ENCODE assay signal across 8 mouse cellular contexts in genomic region chr13:24565950-24566320, GRCm38 (mm10). TPM values are rescaled to one million over a fixed set of nuclear protein-coding genes. Genes with fewer than 3 reads are reported as not detected.
DNase-seq lines count a peak whose midpoint lies in the region; ATAC-seq lines count a peak whose summit lies in the region.

No protein-coding gene starts in this region.

- ATAC-seq in heart, embryonic 15.5 days (replicated peaks; ENCODE audit: insufficient number of reproducible peaks, insufficient read depth, low FRiP score, low read depth) = peak; percentile 91
- ATAC-seq in liver, embryonic 13.5 days (ENCODE audit: low read depth) = peak; percentile 29; the same call in 1 of the 2 replicates
- peak; percentile 88 for ATAC-seq in stomach, embryonic 15.5 days (ENCODE audit: insufficient read depth, low FRiP score, low read depth)

- no peaks in the 10 kb centered on the region for H3K27me3 ChIP-seq in heart, embryonic 15.5 days
- H3K27me3 ChIP-seq in liver, embryonic 13.5 days = no peaks in the 10 kb centered on the region
- H3K27me3 ChIP-seq in stomach, embryonic 15.5 days (replicated peaks) = no peaks in the 10 kb centered on the region

- H3K4me2 ChIP-seq in heart, embryonic 15.5 days = peak overlapping the region; percentile 47
- no peak overlapping the region for H3K4me2 ChIP-seq in liver, embryonic 13.5 days
- no peak overlapping the region for H3K4me2 ChIP-seq in stomach, embryonic 15.5 days

- no peaks in the 10 kb centered on the region for H3K9me3 ChIP-seq in heart, embryonic 15.5 days (replicated peaks)
- no peaks in the 10 kb centered on the region for H3K9me3 ChIP-seq in liver, embryonic 13.5 days (replicated peaks)
- no peaks in the 10 kb centered on the region for H3K9me3 ChIP-seq in stomach, embryonic 15.5 days

- peaks cover 42% of the 10 kb centered on the region for H3K4me1 ChIP-seq in heart, embryonic 15.5 days (replicated peaks)
- peaks cover 21% of the 10 kb centered on the region for H3K4me1 ChIP-seq in liver, embryonic 13.5 days (replicated peaks)
- H3K4me1 ChIP-seq in stomach, embryonic 15.5 days = peaks cover 20% of the 10 kb centered on the region; the same call in 1 of the 2 replicates

- no peak overlapping the region for H3K4me3 ChIP-seq in heart, embryonic 15.5 days
- H3K4me3 ChIP-seq in liver, embryonic 13.5 days (replicated peaks) = no peak overlapping the region
- no peak overlapping the region for H3K4me3 ChIP-seq in stomach, embryonic 15.5 days (replicated peaks)

- WGBS in heart, embryonic 15.5 days = 10% methylated on average over 3 of the region's 3 CpGs
- 56% methylated on average over 3 of the region's 3 CpGs for WGBS in liver, embryonic 13.5 days (ENCODE audit: insufficient replicate concordance)
- WGBS in stomach, embryonic 15.5 days = 8% methylated on average over 3 of the region's 3 CpGs

- H3K9ac ChIP-seq in heart, embryonic 15.5 days = no peak overlapping the region
- H3K9ac ChIP-seq in liver, embryonic 13.5 days = no peak overlapping the region
- no peak overlapping the region for H3K9ac ChIP-seq in stomach, embryonic 15.5 days

- peak; percentile 14 for DNase-seq in ES-CJ7 (ENCODE audit: low read depth, low spot score)
- DNase-seq in embryo, embryonic 10 days (ENCODE audit: low spot score) = peak; percentile 20
- no peak for DNase-seq in liver, embryonic 13.5 days
- no peak for DNase-seq in gastrocnemius, postnatal 14 days
- DNase-seq in cerebellum, postnatal 14 days = no peak
- no peak for DNase-seq in right cerebral cortex, postnatal 36 days (ENCODE audit: low spot score in 2 of 2)

- H3K27ac ChIP-seq in heart, embryonic 15.5 days = peak overlapping the region; percentile 96
- peak overlapping the region; percentile 45; the same call in 1 of the 2 replicates for H3K27ac ChIP-seq in liver, embryonic 13.5 days
- H3K27ac ChIP-seq in stomach, embryonic 15.5 days = peak overlapping the region; percentile 87

- no peaks in the 10 kb centered on the region for H3K36me3 ChIP-seq in heart, embryonic 15.5 days
- no peaks in the 10 kb centered on the region for H3K36me3 ChIP-seq in liver, embryonic 13.5 days
- no peaks in the 10 kb centered on the region for H3K36me3 ChIP-seq in stomach, embryonic 15.5 days

- intact Hi-C loops in gastrocnemius, postnatal 14 days (cut with DNase I; ENCODE audit: low total_unique reads) = no loop called here

RNA-seq across cellular contexts. Expression of gene Ripor2, which starts 16.1 kb away (rescaled TPM):
- polyA plus RNA-seq in heart, embryonic 15.5 days (2015; fragmentation: Nextera tagmentation; extraction: Ambion mirVana) = 14.5 and 16.0 TPM in 2 replicates
- polyA plus RNA-seq in liver, embryonic 13.5 days (2015; fragmentation: Nextera tagmentation; extraction: Ambion mirVana) = 3.9 and 4.9 TPM in 2 replicates
- polyA plus RNA-seq in stomach, embryonic 15.5 days (2015; fragmentation: Nextera tagmentation; extraction: Ambion mirVana) = 2.7 and 3.3 TPM in 2 replicates
- total RNA-seq in gastrocnemius, postnatal 14 days (2021) = 1 to 10 TPM; 5.3 to 8.4 TPM

Comparison
In these comparisons a context has a peak if more than half of its experiments do, and no peak if none do; other contexts are left out.
1. DNase-seq: peak in ES-CJ7 (single experiment) and embryo, embryonic 10 days (single experiment); none in liver, embryonic 13.5 days (single experiment), gastrocnemius, postnatal 14 days (single experiment), cerebellum, postnatal 14 days (0 of 2) and right cerebral cortex, postnatal 36 days (0 of 2).
2. ATAC-seq: peak in every context shown above with its lines; median percentile 91 in heart, embryonic 15.5 days; 88 in stomach, embryonic 15.5 days; 29 in liver, embryonic 13.5 days.
3. H3K27ac ChIP-seq: peak in every context shown above with its lines; median percentile 96 in heart, embryonic 15.5 days; 87 in stomach, embryonic 15.5 days; 45 in liver, embryonic 13.5 days.